Mouse (Mus musculus) lung, adult 2 months (tissue): ENCODE results near the gene Epsti1.

ENCODE experiments used
- CTCF ChIP-seq: fragments of 200-500 bp; IDR thresholded peaks from 2 replicates; pipeline ENCODE4 v1.5.1; 2011; ENCODE audit warnings: mild to moderate bottlenecking, low read length, control low read depth; ENCODE audit not compliant: insufficient read depth
- POLR2A ChIP-seq: fragments of 200-500 bp; IDR thresholded peaks from 2 replicates; pipeline ENCODE4 v1.6.1; 2011; ENCODE audit warnings: low read depth, mild to moderate bottlenecking, control low read depth, low read length, borderline replicate concordance; ENCODE audit errors: extremely low read depth

DNA sequence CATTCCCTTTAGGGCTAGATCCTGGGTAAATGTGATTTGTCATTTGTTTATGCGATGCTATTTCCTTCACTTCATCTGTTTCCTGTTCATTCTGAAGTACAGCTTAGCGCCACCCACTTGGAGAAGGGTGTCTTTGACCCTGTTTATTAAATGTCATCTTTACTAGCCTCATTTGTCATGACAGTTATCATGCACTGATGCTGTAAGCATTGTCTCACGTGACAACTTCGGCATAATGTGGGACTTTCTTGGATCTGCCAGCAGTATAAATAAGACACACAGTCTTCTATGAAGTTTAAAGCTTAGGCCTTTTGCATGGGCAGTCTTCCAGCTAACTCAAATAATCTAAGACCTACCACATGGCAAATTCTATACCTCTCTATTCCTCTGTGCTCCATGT is 67.3 kb downstream of the Epsti1 start:
- TF ChIP-seq POLR2A (no peak), CTCF (no peak)
